Mouse (Mus musculus): ENCODE measurements around the gene Srgap2.

GRCm38 (mm10) chr1:131351436-131351835 lies 175.7 kb downstream of the Srgap2 start:
- TF ChIP-seq CTCF (IDR thresholded peaks at IDR 0.05; ENCODE audit: low read depth), result no peak
- no peak for TF ChIP-seq EP300 (IDR thresholded peaks at IDR 0.05; ENCODE audit: low read depth)

All from liver, postnatal 0 days (tissue).